Mouse (Mus musculus): Measurements from ENCODE around the gene App.

DNA sequence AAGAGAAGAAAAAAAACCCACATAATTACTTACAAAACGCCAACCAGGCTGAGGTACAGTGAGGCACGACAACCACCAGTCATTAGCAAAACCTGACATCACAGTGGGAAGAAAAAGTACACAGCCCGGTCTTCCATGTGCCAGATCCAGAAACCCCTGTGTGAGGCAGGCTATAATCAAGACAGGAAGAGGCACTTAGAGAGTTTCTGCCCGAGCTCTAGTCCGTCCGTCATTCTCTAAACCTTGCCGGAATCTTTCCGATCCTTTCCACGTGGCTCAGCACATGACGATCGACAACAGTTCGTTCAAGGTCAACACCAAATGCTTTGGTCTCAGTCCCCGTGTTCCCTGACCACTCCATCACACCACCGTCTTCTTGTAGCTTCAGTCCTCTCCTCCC, 82.6 kb downstream of the App start:
- TF ChIP-seq CTCF (IDR thresholded peaks at IDR 0.05; ENCODE audit: low read depth, low read length) = no peak
- TF ChIP-seq POLR2A (IDR thresholded peaks at IDR 0.05; ENCODE audit: extremely low read depth, insufficient read depth, low read length) = no peak

Measured in liver, adult 2 months (tissue).